ENCODE assay signal across 9 mouse cellular contexts in the genomic region with DNA sequence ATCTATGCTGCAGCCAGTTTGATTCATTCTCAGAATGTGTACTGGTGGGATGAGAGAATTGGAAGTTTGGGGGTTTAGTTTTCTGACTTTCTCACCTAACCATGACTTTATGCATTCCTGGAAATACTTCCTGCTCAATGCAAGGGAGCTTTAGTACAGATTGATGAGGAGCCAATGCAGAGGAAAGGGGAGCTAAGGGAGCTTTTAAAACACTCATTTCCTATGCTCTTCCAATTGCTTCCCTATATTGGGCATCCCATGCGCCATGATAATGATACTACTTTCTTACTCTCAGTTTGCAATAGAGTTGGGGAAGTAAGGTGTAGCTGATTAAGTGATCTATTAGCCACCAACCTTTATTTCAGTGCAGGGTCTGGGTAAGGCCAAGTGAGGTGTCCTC. TPM values are rescaled to one million over a fixed set of nuclear protein-coding genes. Genes with fewer than 3 reads are reported as not detected.
DNase-seq lines count a peak whose midpoint lies in the region; ATAC-seq and TF ChIP-seq lines count a peak whose summit lies in the region.
"Had no signal": no experiment of that assay in that cellular context is flagged by ENCODE, and none has a peak within 500 bp of the region (broad histone marks: within the 10 kb centered on the region; RNA-seq: fewer than 3 reads in every experiment).

No protein-coding gene starts in this region.

- peak overlapping the region; percentile 66 for H3K4me2 ChIP-seq in kidney, embryonic 16.5 days (replicated peaks; ENCODE audit: low read depth, low read length)
- H3K4me2 ChIP-seq in embryonic facial prominence, embryonic 11.5 days (ENCODE audit: low read depth, low read length) = peak overlapping the region; percentile 53
- H3K4me2 ChIP-seq in hindbrain, postnatal 0 days (ENCODE audit: low read depth, low read length) = peak overlapping the region; percentile 72
- H3K4me2 ChIP-seq in midbrain, embryonic 16.5 days (ENCODE audit: low read length) = peak overlapping the region; percentile 83

- peak; percentile 33; the same call in 1 of the 2 replicates for ATAC-seq in kidney, embryonic 16.5 days (ENCODE audit: low FRiP score, low TSS enrichment)
- ATAC-seq in embryonic facial prominence, embryonic 11.5 days (replicated peaks; ENCODE audit: insufficient number of reproducible peaks, low FRiP score, low TSS enrichment, low read depth) = no peak
- ATAC-seq in hindbrain, postnatal 0 days = peak; percentile 45; the same call in 1 of the 2 replicates
- peak; percentile 5; the same call in 1 of the 2 replicates for ATAC-seq in midbrain, embryonic 16.5 days

- no peak for TF ChIP-seq POLR2A in thymus, adult 2 months (IDR thresholded peaks at IDR 0.05; ENCODE audit: control insufficient read depth, extremely low read depth, insufficient read depth, low read length, poor library complexity)

- no peaks in the 10 kb centered on the region for H3K36me3 ChIP-seq in kidney, embryonic 16.5 days (ENCODE audit: insufficient read depth, low read length)
- H3K36me3 ChIP-seq in embryonic facial prominence, embryonic 11.5 days (replicated peaks; ENCODE audit: control insufficient read depth, insufficient read depth, low read depth, low read length) = no peaks in the 10 kb centered on the region
- H3K36me3 ChIP-seq in hindbrain, postnatal 0 days (ENCODE audit: insufficient read depth, low read length) = no peaks in the 10 kb centered on the region
- H3K36me3 ChIP-seq in midbrain, embryonic 16.5 days (ENCODE audit: control insufficient read depth, insufficient read depth, low read length) = no peaks in the 10 kb centered on the region
- H3K36me3 ChIP-seq in thymus, adult 2 months (ENCODE audit: control insufficient read depth, insufficient read depth, low read length) = no peaks in the 10 kb centered on the region

- H3K27ac ChIP-seq in kidney, embryonic 16.5 days (ENCODE audit: low read length) = peak overlapping the region; percentile 82; the same call in 1 of the 2 replicates
- no peak overlapping the region for H3K27ac ChIP-seq in embryonic facial prominence, embryonic 11.5 days (replicated peaks; ENCODE audit: low read depth, low read length)
- H3K27ac ChIP-seq in hindbrain, postnatal 0 days = no peak overlapping the region
- peak overlapping the region; percentile 58; the same call in 1 of the 2 replicates for H3K27ac ChIP-seq in midbrain, embryonic 16.5 days (ENCODE audit: low read length)
- no peak overlapping the region for H3K27ac ChIP-seq in thymus, adult 2 months (ENCODE audit: control insufficient read depth, insufficient read depth, low read length)

- 0 out of 2 replicates have a peak, but pooled peaks cover 6% of the 10 kb centered on the region for H3K4me1 ChIP-seq in kidney, embryonic 16.5 days (ENCODE audit: insufficient read depth, low read length)
- no peaks in the 10 kb centered on the region for H3K4me1 ChIP-seq in embryonic facial prominence, embryonic 11.5 days (ENCODE audit: control insufficient read depth, insufficient read depth, low read length)
- no peaks in the 10 kb centered on the region for H3K4me1 ChIP-seq in hindbrain, postnatal 0 days (ENCODE audit: insufficient read depth, low read length)
- H3K4me1 ChIP-seq in midbrain, embryonic 16.5 days (ENCODE audit: control insufficient read depth, insufficient read depth, low read length) = peaks cover 6% of the 10 kb centered on the region
- H3K4me1 ChIP-seq in thymus, adult 2 months (replicated peaks; ENCODE audit: control insufficient read depth, insufficient read depth, low read length) = no peaks in the 10 kb centered on the region

- TF ChIP-seq CTCF in hindbrain, postnatal 0 days (IDR thresholded peaks at IDR 0.05; ENCODE audit: low read depth) = no peak
- no peak for TF ChIP-seq CTCF in thymus, adult 2 months (IDR thresholded peaks at IDR 0.05; ENCODE audit: borderline replicate concordance, control insufficient read depth, extremely low read depth, insufficient read depth, low read length, poor library complexity)

- peak overlapping the region; percentile 87 for H3K9ac ChIP-seq in kidney, embryonic 16.5 days (replicated peaks; ENCODE audit: low read length)
- peak overlapping the region; percentile 91 for H3K9ac ChIP-seq in embryonic facial prominence, embryonic 11.5 days (replicated peaks; ENCODE audit: low read length)
- H3K9ac ChIP-seq in hindbrain, postnatal 0 days (replicated peaks; ENCODE audit: low read length) = peak overlapping the region; percentile 63
- peak overlapping the region; percentile 80 for H3K9ac ChIP-seq in midbrain, embryonic 16.5 days (ENCODE audit: low read depth, low read length)

- no peak for DNase-seq in kidney, adult 8-10 months
- peak; percentile 4 for DNase-seq in embryonic facial prominence, embryonic 11.5 days (ENCODE audit: low spot score)
- no peak for DNase-seq in hindbrain, postnatal 0 days (ENCODE audit: low spot score)
- DNase-seq in spleen, postnatal 36 days (ENCODE audit: low spot score in 2 of 2) = no peak
- no peak for DNase-seq in thymus, adult 2 months
- DNase-seq in c-Kit-positive CD71-positive TER-119-positive erythroid progenitor cells, embryonic 14.5 days (ENCODE audit: low spot score) = no peak
- DNase-seq: cerebellum, postnatal 36 days had no signal

- 65% methylated on average over 1 of the region's 1 CpGs for WGBS in kidney, embryonic 16.5 days
- 41% methylated on average over 1 of the region's 1 CpGs for WGBS in embryonic facial prominence, embryonic 11.5 days
- WGBS in hindbrain, postnatal 0 days = 61% methylated on average over 1 of the region's 1 CpGs
- WGBS in midbrain, embryonic 16.5 days = 60% methylated on average over 1 of the region's 1 CpGs
- WGBS in thymus, adult 2 months = 88% methylated on average over 1 of the region's 1 CpGs

- H3K4me3 ChIP-seq in kidney, embryonic 16.5 days (ENCODE audit: low read length) = peak overlapping the region; percentile 71
- peak overlapping the region; percentile 67 for H3K4me3 ChIP-seq in embryonic facial prominence, embryonic 11.5 days (ENCODE audit: low read depth, low read length)
- H3K4me3 ChIP-seq in hindbrain, postnatal 0 days (ENCODE audit: low read length) = peak overlapping the region; percentile 71
- H3K4me3 ChIP-seq in midbrain, embryonic 16.5 days (ENCODE audit: low read depth, low read length) = peak overlapping the region; percentile 82
- no peak overlapping the region for H3K4me3 ChIP-seq in thymus, adult 2 months (ENCODE audit: control insufficient read depth, insufficient read depth, low read length)

- no peaks in the 10 kb centered on the region for H3K9me3 ChIP-seq in kidney, embryonic 16.5 days (ENCODE audit: low read length)
- H3K9me3 ChIP-seq in embryonic facial prominence, embryonic 11.5 days (replicated peaks; ENCODE audit: control insufficient read depth, low read length) = no peaks in the 10 kb centered on the region
- H3K9me3 ChIP-seq in hindbrain, postnatal 0 days (ENCODE audit: low read length) = no peaks in the 10 kb centered on the region
- no peaks in the 10 kb centered on the region for H3K9me3 ChIP-seq in midbrain, embryonic 16.5 days (replicated peaks; ENCODE audit: control insufficient read depth, low read length, poor library complexity, severe bottlenecking)

- no peaks in the 10 kb centered on the region for H3K27me3 ChIP-seq in kidney, embryonic 16.5 days (ENCODE audit: insufficient read depth, low read length)
- H3K27me3 ChIP-seq in embryonic facial prominence, embryonic 11.5 days (ENCODE audit: control insufficient read depth, insufficient read depth, low read length) = no peaks in the 10 kb centered on the region
- H3K27me3 ChIP-seq in hindbrain, postnatal 0 days (ENCODE audit: insufficient read depth, low read length) = no peaks in the 10 kb centered on the region
- H3K27me3 ChIP-seq in midbrain, embryonic 16.5 days (ENCODE audit: control insufficient read depth, insufficient read depth, low read depth, low read length) = no peaks in the 10 kb centered on the region
- no peaks in the 10 kb centered on the region for H3K27me3 ChIP-seq in thymus, adult 2 months (ENCODE audit: control insufficient read depth, insufficient read depth, low read length)

RNA-seq across cellular contexts. Expression of gene Nox4, which starts 1.0 kb away (rescaled TPM):
- 5.9 and 6.6 TPM in 2 replicates for polyA plus RNA-seq in kidney, embryonic 16.5 days (2015; fragmentation: Nextera tagmentation; extraction: Ambion mirVana)
- 6.5 and 7.3 TPM in 2 replicates for polyA plus RNA-seq in embryonic facial prominence, embryonic 11.5 days (2014; fragmentation: Nextera tagmentation; extraction: Ambion mirVana)
- 0.99 and 1.3 TPM in 2 replicates for total RNA-seq in hindbrain, postnatal 0 days (2014; rRNA removed)
- 1.3 and 1.7 TPM in 2 replicates for polyA plus RNA-seq in hindbrain, postnatal 0 days (2015; fragmentation: Nextera tagmentation; extraction: Ambion mirVana)
- 1.7 and 2.2 TPM in 2 replicates for polyA plus RNA-seq in midbrain, embryonic 16.5 days (2015; fragmentation: Nextera tagmentation; extraction: Ambion mirVana)
- 0.32 and 0.36 TPM in 2 replicates for polyA plus RNA-seq in thymus, adult 2 months (2012; rRNA removed)

Comparison
In these comparisons a context has a peak if more than half of its experiments do, and no peak if none do; other contexts are left out.
1. H3K27ac ChIP-seq: peak in kidney, embryonic 16.5 days (single experiment) and midbrain, embryonic 16.5 days (single experiment); none in embryonic facial prominence, embryonic 11.5 days (single experiment), hindbrain, postnatal 0 days (single experiment) and thymus, adult 2 months (single experiment).
2. Peak in every context shown above with its lines, with median percentiles within 50 percentile points of each other: H3K4me2 ChIP-seq and H3K9ac ChIP-seq.